Mouse (Mus musculus) hindbrain, embryonic 15.5 days (tissue): ENCODE measurements at regions not wholly inside any gene's neighbourhood (a gene's known extent, or its start where the extent isn't known, plus 50 kb on each side); places are given as distances from the start of the nearest gene placed in this dataset.
A peak's percentile ranks its signal among the peaks of the same experiment; 100 is the strongest.

Experiments
- ATAC-seq: fragments of 200-750 bp; cut with Nextera tagmentation; 2 replicates; pipeline ENCODE4 v1.8.0; 2017; ENCODE audit warnings: low read depth, moderate number of reproducible peaks, moderate TSS enrichment; ENCODE audit not compliant: low FRiP score
- H3K27ac ChIP-seq: fragments of 300-500 bp; sonication (generic); replicated peaks from 2 replicates; pipeline ENCODE4 v1.5.1; 2015; ENCODE audit warnings: mild to moderate bottlenecking, inconsistent platforms
- H3K27me3 ChIP-seq: fragments of 300-500 bp; sonication (generic); 2 replicates; pipeline ENCODE4 v1.6.1; 2015; ENCODE audit warnings: control low read depth, inconsistent platforms
- H3K36me3 ChIP-seq: fragments of 300-500 bp; sonication (generic); 2 replicates; pipeline ENCODE4 v1.6.1; 2015; ENCODE audit warnings: control low read depth, inconsistent platforms
- H3K4me1 ChIP-seq: fragments of 300-500 bp; sonication (generic); replicated peaks from 2 replicates; pipeline ENCODE4 v1.6.1; 2015; ENCODE audit warnings: control low read depth, inconsistent platforms
- H3K4me2 ChIP-seq: fragments of 300-500 bp; sonication (generic); 2 replicates; pipeline ENCODE4 v1.6.1; 2015; ENCODE audit warnings: moderate library complexity, mild to moderate bottlenecking, inconsistent platforms
- H3K4me3 ChIP-seq: fragments of 300-500 bp; sonication (generic); 2 replicates; pipeline ENCODE4 v1.5.1; 2015; ENCODE audit warnings: mild to moderate bottlenecking, inconsistent platforms
- H3K9ac ChIP-seq: fragments of 300-500 bp; sonication (generic); 2 replicates; pipeline ENCODE4 v1.6.1; 2015; ENCODE audit warnings: inconsistent platforms
- H3K9me3 ChIP-seq: fragments of 300-500 bp; sonication (generic); 2 replicates; pipeline ENCODE4 v1.6.1; 2016; ENCODE audit warnings: control low read depth, inconsistent platforms
- WGBS: fragments of 180-500 bp; shearing (Covaris S2); methylation state at CpG from one replicate; pipeline ENCODE4 v1.1.7; 2015; 5-methylcytosine and 5-hydroxymethylcytosine counted together

DNA sequence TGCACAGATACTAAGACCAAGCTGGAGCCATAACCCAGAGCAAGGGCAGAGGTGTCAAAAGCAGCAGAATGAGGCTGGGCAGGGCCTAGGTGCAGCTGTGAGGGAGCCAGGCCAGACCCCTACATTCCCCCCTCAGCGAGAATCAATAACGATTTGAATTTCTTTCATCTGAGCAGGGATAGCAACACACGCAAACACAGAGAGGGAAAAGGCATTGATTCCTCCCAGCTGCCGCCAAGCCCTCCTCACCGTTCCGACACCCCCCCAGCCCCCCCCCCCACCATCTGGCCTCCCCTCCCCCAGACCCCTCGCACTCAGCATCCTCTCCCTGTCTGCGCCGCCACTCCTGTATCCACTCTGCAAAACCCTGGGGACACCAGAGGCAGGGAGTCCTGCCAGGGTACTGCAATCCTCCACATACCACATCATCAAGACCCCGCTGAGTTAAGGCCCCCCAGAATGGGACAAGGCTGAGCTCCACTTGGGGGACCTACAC is 166.9 kb downstream of the 3100002H09Rik start:
- no peak overlapping the region for H3K4me3 ChIP-seq
- H3K36me3 ChIP-seq, result no peaks in the 10 kb centered on the region
- peak overlapping the region; percentile 23; the same call in 1 of the 2 replicates for H3K4me2 ChIP-seq
- no peak overlapping the region for H3K9ac ChIP-seq
- peaks cover 17% of the 10 kb centered on the region for H3K4me1 ChIP-seq
- 2% methylated on average over 10 of the region's 10 CpGs for WGBS
- no peak overlapping the region for H3K27ac ChIP-seq
- peaks cover 53% of the 10 kb centered on the region for H3K27me3 ChIP-seq
- H3K9me3 ChIP-seq, result no peaks in the 10 kb centered on the region
- peak; percentile 59; the same call in 1 of the 2 replicates for ATAC-seq

- no peak overlapping the region for H3K27ac ChIP-seq
- H3K9ac ChIP-seq, result no peak overlapping the region
- WGBS, result 24% methylated on average over 10 of the region's 10 CpGs
- no peak for ATAC-seq
- peaks cover 53% of the 10 kb centered on the region for H3K27me3 ChIP-seq
- H3K4me1 ChIP-seq, result peaks cover 17% of the 10 kb centered on the region
- no peak overlapping the region for H3K4me2 ChIP-seq
- H3K9me3 ChIP-seq, result no peaks in the 10 kb centered on the region
- H3K4me3 ChIP-seq, result no peak overlapping the region
- H3K36me3 ChIP-seq, result no peaks in the 10 kb centered on the region
Observed at GRCm38 (mm10) chr4:124443130-124443503, 167.5 kb downstream of the 3100002H09Rik start.

DNA sequence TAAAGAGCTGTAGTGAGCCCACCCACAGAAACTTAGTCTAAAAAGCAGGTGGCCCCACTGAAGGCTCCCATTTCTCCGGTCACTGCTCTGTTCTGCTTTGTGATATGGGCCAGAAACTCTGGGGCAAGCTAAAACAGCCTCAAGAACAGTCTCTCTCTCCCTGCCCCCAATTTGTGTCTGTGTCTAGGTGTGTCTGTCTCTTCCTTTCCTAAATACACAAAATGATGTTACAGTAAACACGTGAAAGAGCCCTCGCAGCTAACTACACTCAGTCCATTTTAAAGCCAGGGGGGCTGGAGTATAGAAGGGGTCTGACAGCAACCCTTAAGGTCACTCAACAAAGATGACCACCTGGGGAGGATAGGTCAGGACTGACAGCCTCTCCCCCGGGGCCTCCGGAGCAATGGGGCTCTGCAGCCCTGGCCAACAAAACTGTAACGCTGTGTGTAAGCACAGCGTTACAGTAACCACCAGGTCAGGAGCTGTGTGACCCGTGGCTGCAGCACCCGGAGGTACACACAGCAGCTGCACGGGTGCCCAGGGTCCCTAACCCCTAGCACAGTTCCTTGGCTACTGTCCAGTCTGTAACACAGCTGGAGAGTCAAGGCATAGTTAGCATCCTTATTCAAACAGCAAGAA is 168.0 kb downstream of the 3100002H09Rik start:
- peaks cover 54% of the 10 kb centered on the region for H3K27me3 ChIP-seq
- no peak overlapping the region for H3K9ac ChIP-seq
- H3K4me1 ChIP-seq, result peaks cover 17% of the 10 kb centered on the region
- WGBS, result 15% methylated on average over 10 of the region's 10 CpGs
- no peak overlapping the region for H3K27ac ChIP-seq
- no peak for ATAC-seq
- H3K9me3 ChIP-seq, result no peaks in the 10 kb centered on the region
- H3K36me3 ChIP-seq, result no peaks in the 10 kb centered on the region
- no peak overlapping the region for H3K4me3 ChIP-seq
- H3K4me2 ChIP-seq, result no peak overlapping the region

GRCm38 (mm10) chr4:124441737-124442487 is 168.7 kb downstream of the 3100002H09Rik start:
- H3K4me2 ChIP-seq, result no peak overlapping the region
- no peak for ATAC-seq

GRCm38 (mm10) chr4:124435040-124435434 is 175.6 kb downstream of the 3100002H09Rik start:
- ATAC-seq, result no peak
- Histone ChIP-seq H3K9me3 (no peaks in the 10 kb centered on the region), H3K27ac (no peak overlapping the region), H3K4me3 (no peak overlapping the region), H3K4me1 (peaks cover 8% of the 10 kb centered on the region), H3K9ac (no peak overlapping the region), H3K4me2 (no peak overlapping the region), H3K36me3 (no peaks in the 10 kb centered on the region), H3K27me3 (peaks cover 20% of the 10 kb centered on the region)
- WGBS, result 37% methylated on average over 12 of the region's 12 CpGs

More at GRCm38 (mm10) chr4:124441737-124442487, 168.7 kb downstream of the 3100002H09Rik start:
- no peaks in the 10 kb centered on the region for H3K9me3 ChIP-seq
- H3K36me3 ChIP-seq, result no peaks in the 10 kb centered on the region
- H3K9ac ChIP-seq, result no peak overlapping the region
- no peak overlapping the region for H3K27ac ChIP-seq
- H3K4me1 ChIP-seq, result peaks cover 17% of the 10 kb centered on the region
- peaks cover 61% of the 10 kb centered on the region for H3K27me3 ChIP-seq
- H3K4me3 ChIP-seq, result no peak overlapping the region
- 11% methylated on average over 15 of the region's 15 CpGs for WGBS

DNA sequence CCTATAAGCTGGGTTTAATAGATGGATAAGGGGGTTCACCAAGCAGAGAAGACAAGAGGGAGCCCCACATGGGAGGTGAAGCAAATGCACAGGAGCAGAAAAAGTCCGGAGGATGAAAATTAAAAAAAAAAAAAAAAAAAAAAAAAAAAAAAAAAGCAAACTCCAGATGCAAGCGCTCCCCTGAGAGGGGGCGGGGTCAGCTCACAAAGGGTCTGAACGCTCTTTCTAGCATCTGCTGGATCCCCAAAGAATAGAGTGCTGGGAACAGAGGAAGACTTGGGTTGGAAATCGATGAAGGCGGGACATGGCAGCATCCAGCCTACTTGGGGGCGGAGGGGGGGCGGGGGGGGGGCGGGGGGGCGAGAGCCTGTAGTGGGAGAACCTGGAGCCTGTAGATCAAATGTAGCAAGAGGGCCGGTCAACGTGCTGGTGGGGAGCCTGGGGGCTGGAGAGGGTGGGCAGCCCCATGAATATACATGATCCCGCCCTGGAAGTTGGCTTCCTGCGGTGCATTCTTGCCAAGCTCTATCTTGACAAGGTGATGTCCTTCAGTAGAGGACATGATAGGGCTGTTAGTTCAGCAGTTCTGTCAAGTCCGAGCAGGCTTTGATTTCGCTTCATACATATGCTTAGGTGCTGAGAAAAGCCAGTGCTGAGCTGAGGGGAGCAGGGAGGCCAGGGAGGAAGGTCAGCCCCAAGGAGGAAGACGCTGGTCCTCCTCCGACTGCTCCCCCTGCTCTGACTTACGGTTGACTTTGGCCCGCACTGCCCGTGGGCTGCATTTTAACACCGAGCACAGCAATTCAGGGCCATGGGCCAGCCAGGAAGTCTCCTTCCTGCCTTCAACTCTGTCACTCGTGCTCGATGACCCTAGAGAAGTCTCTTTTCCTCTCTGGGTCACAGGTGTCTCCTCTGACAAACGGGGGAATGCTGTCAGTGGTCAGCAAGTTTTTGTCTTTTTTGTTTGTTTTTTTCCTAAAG is 176.3 kb downstream of the 3100002H09Rik start:
- no peak overlapping the region for H3K4me2 ChIP-seq
- ATAC-seq, result no peak
- no peak overlapping the region for H3K27ac ChIP-seq
- no peak overlapping the region for H3K9ac ChIP-seq
- peaks cover 15% of the 10 kb centered on the region for H3K27me3 ChIP-seq
- H3K9me3 ChIP-seq, result no peaks in the 10 kb centered on the region
- peaks cover 8% of the 10 kb centered on the region for H3K4me1 ChIP-seq
- H3K4me3 ChIP-seq, result no peak overlapping the region
- WGBS, result 8% methylated on average over 24 of the region's 25 CpGs
- H3K36me3 ChIP-seq, result no peaks in the 10 kb centered on the region

DNA sequence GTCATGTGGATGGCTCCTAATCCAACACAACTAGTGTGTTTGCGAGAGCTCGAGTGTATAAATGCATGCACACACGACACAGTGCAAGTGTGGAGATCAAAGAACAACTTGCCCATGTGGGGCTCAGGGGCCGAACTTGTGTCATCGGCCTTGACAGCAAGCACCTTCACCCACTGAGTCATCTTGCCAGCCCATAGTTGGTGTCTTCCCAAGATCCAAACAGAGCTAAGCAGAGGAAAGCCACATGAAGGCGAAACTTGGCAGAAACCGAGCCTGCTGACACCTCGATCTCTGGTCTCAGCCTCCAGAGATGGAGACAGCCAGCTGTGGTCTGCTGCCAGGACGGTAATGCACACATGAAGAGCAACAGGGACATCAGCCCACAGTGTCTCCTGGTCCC is 177.1 kb downstream of the 3100002H09Rik start:
- no peak overlapping the region for H3K4me2 ChIP-seq
- H3K4me1 ChIP-seq, result peaks cover 8% of the 10 kb centered on the region
- no peak overlapping the region for H3K27ac ChIP-seq
- WGBS, result 73% methylated on average over 9 of the region's 9 CpGs
- H3K4me3 ChIP-seq, result no peak overlapping the region
- H3K27me3 ChIP-seq, result peaks cover 13% of the 10 kb centered on the region
- no peaks in the 10 kb centered on the region for H3K36me3 ChIP-seq
- ATAC-seq, result no peak
- H3K9ac ChIP-seq, result no peak overlapping the region
- no peaks in the 10 kb centered on the region for H3K9me3 ChIP-seq

GRCm38 (mm10) chr4:124431193-124431592 is 179.4 kb downstream of the 3100002H09Rik start:
- no peaks in the 10 kb centered on the region for H3K36me3 ChIP-seq
- H3K4me2 ChIP-seq, result no peak overlapping the region
- no peak overlapping the region for H3K4me3 ChIP-seq
- H3K27me3 ChIP-seq, result peaks cover 5% of the 10 kb centered on the region; the same call in 1 of the 2 replicates
- no peak overlapping the region for H3K27ac ChIP-seq
- no peak for ATAC-seq
- H3K9me3 ChIP-seq, result no peaks in the 10 kb centered on the region
- 73% methylated on average over 16 of the region's 16 CpGs for WGBS
- no peak overlapping the region for H3K9ac ChIP-seq
- H3K4me1 ChIP-seq, result peaks cover 8% of the 10 kb centered on the region

- peaks cover 4% of the 10 kb centered on the region; the same call in 1 of the 2 replicates for H3K27me3 ChIP-seq
Observed at GRCm38 (mm10) chr4:124428844-124429243, 181.8 kb downstream of the 3100002H09Rik start.

DNA sequence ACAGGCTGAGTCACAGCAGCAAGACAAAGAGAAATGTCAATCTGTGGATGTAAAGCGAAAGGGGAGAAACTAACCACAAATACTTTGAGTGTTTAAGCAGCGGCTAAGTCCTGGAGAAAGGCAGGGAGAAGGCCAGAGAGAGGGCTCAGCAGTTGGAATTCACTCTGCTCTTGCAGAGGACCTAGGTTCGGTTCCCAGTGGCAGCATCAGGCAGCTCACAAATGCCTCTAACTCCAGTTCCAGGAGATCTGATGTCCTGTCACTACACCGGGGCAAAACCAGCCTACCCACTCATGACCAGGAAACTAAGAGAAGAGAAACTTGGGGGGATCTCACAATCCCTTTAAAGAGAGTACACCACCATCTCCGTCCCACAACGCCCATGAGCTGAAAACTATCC is 188.2 kb downstream of the 3100002H09Rik start:
- H3K4me2 ChIP-seq, result no peak overlapping the region
- H3K27ac ChIP-seq, result no peak overlapping the region
- no peaks in the 10 kb centered on the region for H3K9me3 ChIP-seq
- ATAC-seq, result no peak
- H3K36me3 ChIP-seq, result no peaks in the 10 kb centered on the region
- 86% methylated on average over 6 of the region's 6 CpGs for WGBS
- H3K4me3 ChIP-seq, result no peak overlapping the region
- no peaks in the 10 kb centered on the region for H3K27me3 ChIP-seq
- no peaks in the 10 kb centered on the region for H3K4me1 ChIP-seq
- no peak overlapping the region for H3K9ac ChIP-seq

More at GRCm38 (mm10) chr4:124428844-124429243, 181.8 kb downstream of the 3100002H09Rik start:
- Histone ChIP-seq H3K9me3 (no peaks in the 10 kb centered on the region), H3K36me3 (no peaks in the 10 kb centered on the region), H3K9ac (no peak overlapping the region), H3K4me2 (no peak overlapping the region), H3K4me3 (no peak overlapping the region), H3K27ac (no peak overlapping the region), H3K4me1 (no peaks in the 10 kb centered on the region)
- 92% methylated on average over 4 of the region's 4 CpGs for WGBS
- ATAC-seq, result no peak

DNA sequence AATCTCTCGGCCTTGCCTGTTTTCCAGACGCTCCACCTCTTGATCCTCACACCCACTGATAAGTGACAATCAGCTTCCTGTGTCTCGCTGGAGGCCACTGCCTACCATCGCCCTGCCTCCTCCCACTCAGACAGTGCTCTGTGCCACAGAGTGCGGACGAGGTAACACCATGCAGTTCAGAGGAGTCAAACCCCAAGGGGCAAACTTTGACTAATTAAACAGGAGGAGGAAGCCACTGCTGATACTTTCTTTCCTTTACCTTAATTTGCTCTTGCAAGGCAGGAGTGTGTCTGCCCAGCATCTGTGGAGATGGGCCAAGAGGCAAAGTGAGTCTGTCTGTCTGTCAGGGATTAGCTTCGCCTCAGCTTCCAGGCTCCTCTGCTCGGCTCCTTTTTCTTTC is 192.2 kb downstream of the 3100002H09Rik start:
- WGBS, result 57% methylated on average over 8 of the region's 8 CpGs
- no peak for ATAC-seq

More for the DNA sequence above, 192.2 kb downstream of the 3100002H09Rik start:
- H3K27ac ChIP-seq, result no peak overlapping the region
- H3K9me3 ChIP-seq, result no peaks in the 10 kb centered on the region
- no peak overlapping the region for H3K4me3 ChIP-seq
- no peaks in the 10 kb centered on the region for H3K4me1 ChIP-seq
- no peaks in the 10 kb centered on the region for H3K27me3 ChIP-seq
- H3K9ac ChIP-seq, result no peak overlapping the region
- no peaks in the 10 kb centered on the region for H3K36me3 ChIP-seq
- H3K4me2 ChIP-seq, result no peak overlapping the region
